Mouse (Mus musculus) midbrain, embryonic 16.5 days (tissue): ENCODE measurements at regions not wholly inside any gene's neighbourhood (a gene's known extent, or its start where the extent isn't known, plus 50 kb on each side); places are given as distances from the start of the nearest gene placed in this dataset.
"Not testable (repeated sequence)": the region's sequence is repeated elsewhere in the genome, so short reads cannot be mapped to it uniquely, and the experiment has no call there.

ENCODE experiments used
- ATAC-seq: fragments of 200-750 bp; cut with Nextera tagmentation; 2 replicates; pipeline ENCODE4 v1.8.0; 2017; ENCODE audit warnings: moderate TSS enrichment
- H3K27ac ChIP-seq: fragments of 300-500 bp; sonication (generic); 2 replicates; pipeline ENCODE4 v1.5.1; 2014; ENCODE audit warnings: mild to moderate bottlenecking, low read length, mixed read lengths
- H3K27me3 ChIP-seq: fragments of 300-500 bp; sonication (generic); 2 replicates; pipeline ENCODE4 v1.6.1; 2014; ENCODE audit warnings: low read depth, low read length, mixed read lengths; ENCODE audit not compliant: control insufficient read depth, insufficient read depth
- H3K36me3 ChIP-seq: fragments of 300-500 bp; sonication (generic); 2 replicates; pipeline ENCODE4 v1.6.1; 2014; ENCODE audit warnings: mild to moderate bottlenecking, low read length, moderate library complexity, mixed read lengths; ENCODE audit not compliant: control insufficient read depth, insufficient read depth
- H3K4me1 ChIP-seq: fragments of 300-500 bp; sonication (generic); 2 replicates; pipeline ENCODE4 v1.6.1; 2014; ENCODE audit warnings: mild to moderate bottlenecking, low read length, mixed read lengths; ENCODE audit not compliant: control insufficient read depth, insufficient read depth
- H3K4me2 ChIP-seq: fragments of 300-500 bp; sonication (generic); 2 replicates; pipeline ENCODE4 v1.6.1; 2014; ENCODE audit warnings: mild to moderate bottlenecking, low read length, mixed read lengths
- H3K4me3 ChIP-seq: fragments of 300-500 bp; sonication (generic); 2 replicates; pipeline ENCODE4 v1.5.1; 2014; ENCODE audit warnings: low read depth, mild to moderate bottlenecking, low read length, moderate library complexity, mixed read lengths
- H3K9ac ChIP-seq: fragments of 300-500 bp; sonication (generic); 2 replicates; pipeline ENCODE4 v1.6.1; 2014; ENCODE audit warnings: low read depth, low read length, mixed read lengths
- H3K9me3 ChIP-seq: fragments of 300-500 bp; sonication (generic); replicated peaks from 2 replicates; pipeline ENCODE4 v1.6.1; 2014; ENCODE audit warnings: mild to moderate bottlenecking, low read length, mixed read lengths; ENCODE audit not compliant: control insufficient read depth, poor library complexity, severe bottlenecking
- WGBS: fragments of 180-500 bp; shearing (Covaris S2); extraction: QIAGEN DNeasy Blood & Tissue Kit; methylation state at CpG from one replicate; pipeline ENCODE4 v1.1.7; 2014; 5-methylcytosine and 5-hydroxymethylcytosine counted together

DNA sequence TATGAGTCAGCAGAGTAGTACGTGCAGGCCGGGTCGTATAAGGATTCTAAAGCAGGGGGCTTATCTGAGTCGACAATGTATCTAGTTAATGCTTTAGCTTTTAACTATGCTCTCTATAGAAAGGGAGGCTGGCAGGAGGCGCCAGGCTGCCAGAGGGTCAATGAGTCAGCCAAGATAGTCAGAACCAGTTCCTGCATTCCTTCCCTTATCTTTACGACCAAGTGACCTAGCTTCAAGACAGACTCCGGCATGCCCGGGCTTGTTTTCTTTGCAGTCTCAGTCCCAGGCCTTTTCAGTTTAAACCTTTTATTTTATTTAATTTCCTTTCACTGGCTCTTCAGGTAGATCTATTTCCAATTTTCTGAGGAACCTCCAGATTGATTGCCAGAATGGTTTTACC, 374.0 kb upstream of the Nrxn1 start:
- WGBS = 95% methylated on average over 8 of the region's 8 CpGs
- no peak for ATAC-seq
- H3K36me3 ChIP-seq = no peaks in the 10 kb centered on the region
- H3K4me1 ChIP-seq = no peaks in the 10 kb centered on the region
- no peak overlapping the region for H3K9ac ChIP-seq
- no peaks in the 10 kb centered on the region for H3K27me3 ChIP-seq
- no peak overlapping the region for H3K27ac ChIP-seq
- H3K4me3 ChIP-seq = no peak overlapping the region
- H3K9me3 ChIP-seq = no peaks in the 10 kb centered on the region
- H3K4me2 ChIP-seq = no peak overlapping the region

DNA sequence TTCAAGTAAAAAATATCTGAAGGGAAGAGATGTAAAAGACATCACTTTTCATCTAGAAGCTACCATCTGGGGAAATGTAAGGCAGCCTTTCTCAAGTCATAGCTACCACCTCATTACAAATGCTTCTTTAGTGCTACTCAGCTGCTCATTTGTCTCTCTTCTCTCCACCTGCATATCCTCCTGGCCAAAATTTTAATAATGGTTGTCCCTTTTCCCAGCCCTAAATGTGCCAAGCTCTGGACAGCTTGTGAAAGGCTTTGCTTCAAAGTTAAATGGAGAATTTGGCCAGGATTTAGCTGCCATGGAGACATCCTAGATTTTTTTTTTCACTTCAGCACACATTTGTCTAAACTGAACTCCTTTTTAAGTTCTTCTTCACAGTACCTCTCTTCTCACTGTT, 358.8 kb upstream of the Nrxn1 start:
- H3K36me3 ChIP-seq = no peaks in the 10 kb centered on the region

DNA sequence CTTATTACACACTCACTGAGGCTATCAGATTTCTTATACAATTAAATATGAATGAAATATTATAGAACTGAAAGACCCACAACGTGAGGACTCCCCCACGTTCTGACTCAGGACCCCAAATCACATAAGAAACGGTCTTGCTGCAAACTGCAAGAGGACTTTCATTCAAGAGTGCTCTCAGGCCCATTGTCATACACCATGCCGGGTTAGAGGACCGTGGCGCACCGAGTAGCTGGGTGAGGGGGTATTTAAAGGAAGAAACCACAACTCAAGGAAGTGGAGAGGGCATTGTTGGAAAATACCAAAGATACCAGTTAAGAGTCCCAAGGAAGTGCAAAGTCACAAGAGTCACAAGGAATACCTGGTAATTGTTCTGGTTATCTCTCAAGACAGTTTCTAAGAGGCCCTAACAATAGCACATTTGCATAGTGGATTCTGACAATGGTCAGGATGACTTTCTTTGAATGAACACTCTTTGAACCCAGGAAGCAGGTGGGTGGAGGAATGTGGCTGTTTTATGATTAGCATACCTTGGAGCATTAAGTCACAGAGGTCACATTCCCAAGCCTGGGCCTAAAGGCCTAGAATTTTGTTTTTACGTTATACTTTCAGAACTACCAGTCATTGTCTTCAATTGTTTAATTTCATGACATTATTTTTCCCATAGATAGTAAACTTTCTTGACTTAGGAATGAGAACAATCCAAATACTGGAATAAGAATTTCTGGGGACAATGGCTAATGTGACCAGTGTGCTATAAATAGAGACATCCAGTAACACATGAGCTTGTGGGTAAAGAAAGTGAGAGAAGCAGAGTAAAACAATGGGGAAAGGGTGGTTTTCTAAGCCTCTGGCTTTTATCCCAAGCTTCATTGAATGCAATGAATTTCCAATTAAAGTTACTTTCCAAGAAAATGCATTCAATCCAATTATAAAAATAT, 339.2 kb upstream of the Nrxn1 start:
- not testable (repeated sequence) for H3K4me3 ChIP-seq, H3K9me3 ChIP-seq, H3K36me3 ChIP-seq, H3K4me1 ChIP-seq, ATAC-seq, H3K27me3 ChIP-seq, H3K4me2 ChIP-seq, H3K9ac ChIP-seq, H3K27ac ChIP-seq
- 92% methylated on average over 8 of the region's 8 CpGs for WGBS

More for the DNA sequence above, 358.8 kb upstream of the Nrxn1 start:
- Histone ChIP-seq H3K4me2 (no peak overlapping the region), H3K4me3 (no peak overlapping the region), H3K9ac (no peak overlapping the region), H3K4me1 (no peaks in the 10 kb centered on the region), H3K27me3 (no peaks in the 10 kb centered on the region), H3K27ac (no peak overlapping the region), H3K9me3 (no peaks in the 10 kb centered on the region)
- peak; percentile 32; the same call in 1 of the 2 replicates for ATAC-seq

DNA sequence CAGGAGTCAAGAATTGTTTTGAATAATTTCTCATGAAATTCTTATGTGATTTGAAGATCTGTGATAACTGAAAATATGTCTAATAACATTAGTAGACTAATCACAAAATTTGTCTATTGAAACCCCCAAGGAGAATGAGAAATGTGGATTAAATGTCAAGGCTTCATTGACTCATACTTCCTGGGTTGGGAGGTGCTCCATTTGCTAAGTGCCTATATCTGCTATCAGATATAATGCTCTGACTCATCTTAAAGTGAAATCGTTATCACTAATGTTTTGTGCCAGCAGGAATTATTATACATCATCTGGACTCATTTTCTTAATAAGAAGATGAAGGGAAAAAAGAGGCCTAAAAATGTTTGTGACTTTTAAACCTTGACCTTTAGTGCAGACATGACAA, 337.5 kb upstream of the Nrxn1 start:
- no peak overlapping the region for H3K4me2 ChIP-seq
- H3K27me3 ChIP-seq = no peaks in the 10 kb centered on the region
- H3K27ac ChIP-seq = no peak overlapping the region
- no peak for ATAC-seq
- no peak overlapping the region for H3K4me3 ChIP-seq
- WGBS = 93% methylated on average over 1 of the region's 1 CpGs
- H3K36me3 ChIP-seq = no peaks in the 10 kb centered on the region
- no peaks in the 10 kb centered on the region for H3K4me1 ChIP-seq
- H3K9me3 ChIP-seq = no peaks in the 10 kb centered on the region
- no peak overlapping the region for H3K9ac ChIP-seq

DNA sequence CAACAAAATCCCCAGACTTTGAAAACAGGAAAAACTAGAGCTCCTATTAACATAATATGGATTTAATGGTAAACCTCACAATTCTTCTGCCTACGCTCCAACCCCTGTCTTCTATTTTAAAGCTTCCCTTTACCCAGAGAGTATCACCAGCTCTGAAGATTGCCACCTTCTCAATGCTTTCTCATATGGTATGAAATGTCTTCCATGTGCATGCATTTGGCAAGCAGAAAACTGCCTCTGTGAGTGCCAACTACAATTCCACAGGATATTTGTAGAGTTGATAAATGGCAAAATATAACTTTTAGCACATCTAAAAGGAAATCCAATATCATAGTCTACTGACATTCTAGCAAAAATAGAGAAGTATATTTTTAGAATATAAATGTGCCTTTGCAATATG, 332.2 kb upstream of the Nrxn1 start:
- H3K4me1 ChIP-seq = no peaks in the 10 kb centered on the region
- WGBS = 90% methylated on average over 1 of the region's 1 CpGs
- H3K27me3 ChIP-seq = no peaks in the 10 kb centered on the region
- H3K9ac ChIP-seq = no peak overlapping the region
- no peaks in the 10 kb centered on the region for H3K9me3 ChIP-seq
- H3K36me3 ChIP-seq = no peaks in the 10 kb centered on the region
- H3K4me3 ChIP-seq = no peak overlapping the region
- no peak overlapping the region for H3K4me2 ChIP-seq
- H3K27ac ChIP-seq = no peak overlapping the region
- ATAC-seq = no peak

DNA sequence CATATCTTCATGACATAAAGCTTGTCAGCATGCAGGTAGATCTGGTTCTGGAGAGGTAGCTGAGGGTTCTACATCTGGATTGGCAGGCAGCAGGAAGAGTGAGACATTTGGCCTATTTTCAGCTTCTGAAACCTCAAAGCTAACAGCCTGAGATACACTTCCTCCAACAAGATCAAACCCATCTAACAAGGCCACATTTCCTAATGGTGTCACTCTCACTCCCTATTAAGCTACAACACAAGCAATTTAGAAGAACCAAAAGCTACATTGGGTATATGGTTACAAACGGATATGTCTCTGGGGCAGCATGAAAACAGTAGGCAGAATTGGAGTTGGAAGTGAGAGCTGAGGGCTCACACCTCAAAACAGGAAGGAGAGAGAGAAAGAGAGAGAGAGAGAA, 325.7 kb upstream of the Nrxn1 start:
- WGBS = 68% methylated on average over 1 of the region's 1 CpGs
- no peak for ATAC-seq
- H3K9me3 ChIP-seq = no peaks in the 10 kb centered on the region
- no peak overlapping the region for H3K4me2 ChIP-seq
- H3K4me1 ChIP-seq = no peaks in the 10 kb centered on the region
- no peak overlapping the region for H3K27ac ChIP-seq
- H3K36me3 ChIP-seq = no peaks in the 10 kb centered on the region
- H3K27me3 ChIP-seq = no peaks in the 10 kb centered on the region
- no peak overlapping the region for H3K9ac ChIP-seq
- H3K4me3 ChIP-seq = no peak overlapping the region

DNA sequence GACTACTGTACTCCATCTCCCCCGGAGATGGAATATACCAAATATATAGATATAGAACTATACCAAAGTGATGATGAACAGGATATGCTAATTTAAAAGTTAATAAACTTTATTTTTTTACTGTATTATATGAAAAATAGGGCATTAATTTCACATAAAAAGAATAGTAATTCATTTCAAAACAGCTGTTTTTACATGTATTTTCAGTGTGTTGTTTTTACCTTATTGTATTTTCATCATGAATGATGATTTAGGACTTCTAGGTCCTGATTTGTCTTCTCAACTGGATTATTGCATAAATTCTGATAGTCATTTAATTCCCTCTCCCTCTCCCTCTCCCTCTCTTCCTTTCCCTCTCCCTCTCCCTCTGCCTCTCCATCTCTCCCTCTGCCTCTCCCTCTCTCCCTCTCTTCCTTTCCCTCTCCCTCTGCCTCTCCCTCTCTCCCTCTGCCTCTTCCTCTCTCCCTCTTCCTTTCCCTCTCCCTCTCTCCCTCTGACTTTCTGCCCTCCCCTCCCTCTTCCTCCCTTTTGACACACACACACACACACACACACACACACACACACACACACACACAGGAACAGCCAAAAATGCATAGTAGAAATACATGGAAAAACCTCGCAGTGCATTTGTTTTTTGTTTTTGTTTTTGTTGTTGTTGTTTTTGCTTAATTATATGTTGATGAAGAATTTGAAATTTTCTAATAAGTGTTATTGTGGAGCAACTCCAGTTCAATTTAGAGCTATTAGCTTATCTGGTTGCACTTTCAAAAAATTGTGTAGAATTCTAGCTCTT, 298.3 kb upstream of the Nrxn1 start:
- Histone ChIP-seq H3K4me3 (no peak overlapping the region), H3K4me1 (no peaks in the 10 kb centered on the region), H3K4me2 (no peak overlapping the region), H3K27ac (no peak overlapping the region), H3K9ac (no peak overlapping the region), H3K36me3 (no peaks in the 10 kb centered on the region), H3K9me3 (no peaks in the 10 kb centered on the region), H3K27me3 (no peaks in the 10 kb centered on the region)
- WGBS = 97% methylated on average over 2 of the region's 2 CpGs
- no peak for ATAC-seq

DNA sequence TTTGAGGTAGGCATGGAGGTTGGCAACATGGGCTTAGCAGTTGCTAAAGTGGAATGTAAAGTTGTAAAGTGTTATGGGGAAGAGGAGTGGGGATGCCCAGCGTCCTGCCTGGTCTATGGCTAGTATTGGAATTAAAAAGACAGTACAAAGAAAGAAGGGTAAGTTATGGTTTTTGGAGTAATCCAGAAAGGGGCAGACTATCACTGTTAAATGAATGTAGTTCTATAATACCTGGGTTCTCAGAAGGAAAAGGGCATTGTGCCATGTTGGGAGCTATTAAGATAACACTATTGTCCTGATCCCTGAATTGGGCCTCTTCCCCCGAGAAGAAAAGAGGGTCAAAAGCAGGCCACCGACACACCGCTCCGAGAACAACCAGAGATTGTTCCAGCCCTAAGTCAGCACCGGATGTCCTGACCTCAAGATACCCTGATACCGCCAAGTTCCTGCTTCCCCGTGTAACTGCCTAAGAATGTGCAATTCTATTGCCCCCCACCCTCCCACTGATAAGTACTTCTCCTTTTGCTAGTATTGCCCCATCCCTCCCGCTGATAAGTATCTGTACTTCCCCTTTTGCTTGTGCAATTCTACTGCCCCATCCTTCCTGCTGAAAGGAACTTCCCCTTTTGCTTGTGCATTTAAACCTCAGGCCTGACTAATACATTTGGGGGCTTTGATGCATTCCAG, 297.2 kb upstream of the Nrxn1 start:
- H3K27ac ChIP-seq, H3K4me3 ChIP-seq, H3K9me3 ChIP-seq, H3K4me1 ChIP-seq, H3K36me3 ChIP-seq, H3K27me3 ChIP-seq, H3K9ac ChIP-seq, ATAC-seq, H3K4me2 ChIP-seq: not testable (repeated sequence)
- WGBS = 88% methylated on average over 9 of the region's 9 CpGs

DNA sequence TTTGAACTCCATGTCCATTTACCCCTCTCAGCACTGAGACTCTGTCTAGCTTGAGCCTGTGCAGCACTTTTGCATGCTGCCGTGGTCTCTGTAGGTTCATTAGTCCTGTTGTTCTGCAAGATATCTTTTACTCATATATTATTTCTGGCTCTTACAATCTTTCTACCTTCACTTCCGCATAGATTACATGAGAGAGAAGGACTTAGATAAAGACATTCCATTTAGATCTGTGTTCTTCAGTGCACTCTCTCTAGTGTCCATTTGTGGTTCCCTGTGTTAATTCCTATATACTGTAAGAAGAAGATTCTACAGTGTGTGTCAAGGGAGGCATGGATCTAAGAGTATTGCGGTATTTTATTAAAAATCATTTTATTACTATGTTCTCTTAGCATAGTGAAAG, 295.6 kb upstream of the Nrxn1 start:
- no peak overlapping the region for H3K4me2 ChIP-seq
- 92% methylated on average over 3 of the region's 3 CpGs for WGBS
- no peaks in the 10 kb centered on the region for H3K4me1 ChIP-seq
- H3K36me3 ChIP-seq = no peaks in the 10 kb centered on the region
- H3K27me3 ChIP-seq = no peaks in the 10 kb centered on the region
- H3K9ac ChIP-seq = no peak overlapping the region
- H3K9me3 ChIP-seq = no peaks in the 10 kb centered on the region
- no peak overlapping the region for H3K27ac ChIP-seq
- no peak for ATAC-seq
- no peak overlapping the region for H3K4me3 ChIP-seq
